8 mouse cellular contexts compared by ENCODE assay signal in the genomic region with DNA sequence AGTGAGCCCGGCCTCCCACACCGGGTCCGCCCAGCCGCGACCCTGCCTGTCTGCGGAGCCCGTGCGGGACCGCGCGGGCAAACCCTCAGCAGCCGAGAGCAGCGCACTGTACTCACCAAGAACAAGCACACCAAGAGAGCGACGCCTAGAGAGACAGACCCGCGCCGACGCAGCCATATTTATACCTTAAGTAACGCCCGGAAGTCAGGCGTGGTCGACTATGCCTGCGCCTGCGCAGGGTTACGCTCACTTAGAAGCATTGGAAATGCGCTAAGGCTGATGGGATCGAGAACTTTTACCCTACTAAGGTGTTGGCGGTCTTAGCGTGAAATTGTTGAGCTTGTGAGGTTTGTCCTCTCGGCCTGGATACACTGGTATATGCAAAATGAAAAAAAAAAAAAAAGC. TPM values are rescaled to one million over a fixed set of nuclear protein-coding genes. Genes with fewer than 3 reads are reported as not detected.
DNase-seq lines count a peak whose midpoint lies in the region; ATAC-seq and TF ChIP-seq lines count a peak whose summit lies in the region.

A gene (minus strand): TSS at position 125 of the 405 bp plus-strand sequence.

- CTCF ChIA-PET in Patski (lab: Charles Lee), result no interaction called here

- H3K27ac ChIP-seq in hindbrain, embryonic 14.5 days, result peak within 1 kb of the TSS; percentile 87

- under 1% methylated on average over 31 of the region's 31 CpGs for WGBS in hindbrain, embryonic 14.5 days

- peak within 1 kb of the TSS; percentile 76 for H3K9ac ChIP-seq in hindbrain, embryonic 14.5 days

- H3K9me3 ChIP-seq in hindbrain, embryonic 14.5 days (ENCODE audit: control insufficient read depth, low read length), result no peaks in the 10 kb centered on the region

- H3K4me2 ChIP-seq in hindbrain, embryonic 14.5 days (replicated peaks), result peak within 1 kb of the TSS; percentile 72

- DNase-seq in Patski (ENCODE audit: low read depth, low spot score), result no peak
- peak; percentile 82 to 89 for DNase-seq in cerebellum, postnatal 14 days
- DNase-seq in frontal cortex, postnatal 14 days (ENCODE audit: low spot score in 2 of 2), result peak; percentile 78 to 85
- peak; percentile 90 for DNase-seq in hindbrain, embryonic 14.5 days (ENCODE audit: low spot score)
- peak; percentile 87 to 89 for DNase-seq in layer of hippocampus, postnatal 36 days
- peak; percentile 96 for DNase-seq in lung, postnatal 36 days
- peak; percentile 96 for DNase-seq in retina, postnatal 1 day
- DNase-seq in urinary bladder, adult 18-20 months (ENCODE audit: low spot score in 2 of 2), result peak; percentile 86 to 88

- H3K27me3 ChIP-seq in Patski, result no peaks in the 10 kb centered on the region
- no peaks in the 10 kb centered on the region for H3K27me3 ChIP-seq in hindbrain, embryonic 14.5 days (ENCODE audit: control insufficient read depth, insufficient read depth, low read length)

- peak within 1 kb of the TSS; percentile 61 for H3K4me3 ChIP-seq in hindbrain, embryonic 14.5 days (replicated peaks; ENCODE audit: low read length)

- peaks cover 11% of the 10 kb centered on the region for H3K4me1 ChIP-seq in hindbrain, embryonic 14.5 days (replicated peaks; ENCODE audit: control insufficient read depth, insufficient read depth, low read length)

- POLR2A ChIA-PET in Patski (lab: Charles Lee), result interaction anchor here (0.6 to 0.9 kb wide), 2 partner anchors 11 to 14 kb away, joined by 3 read pairs; no protein-coding TSS in a partner anchor

- in situ Hi-C loops in Patski (cut with MboI; ENCODE audit: low pct_unique_long_range_greater_than_20kb), result loop anchor here (5.0 kb wide), 1 partner anchor 159 kb away; a partner anchor contains a TSS

- TF ChIP-seq CTCF in Patski (IDR thresholded peaks at IDR 0.05), result no peak

- peaks cover 40% of the 10 kb centered on the region for H3K36me3 ChIP-seq in hindbrain, embryonic 14.5 days (replicated peaks; ENCODE audit: control insufficient read depth, insufficient read depth)

- peak; percentile 74 for ATAC-seq in Patski
- peak; percentile 93 for ATAC-seq in hindbrain, embryonic 14.5 days (ENCODE audit: low FRiP score)

RNA-seq across cellular contexts. Expression of the gene that starts here (rescaled TPM):
- polyA plus RNA-seq in Patski (2021), result 31.4 TPM
- 20.0 and 22.4 TPM in 2 replicates for polyA plus RNA-seq in hindbrain, embryonic 14.5 days (2014; fragmentation: Nextera tagmentation; extraction: Ambion mirVana)
- total RNA-seq in layer of hippocampus, postnatal 36 days (2021), result 10 to 100 TPM; 11.9 to 13.4 TPM
